Mouse (Mus musculus) kidney, postnatal 0 days (tissue): ENCODE data around the gene Trmt10a. TPM values are rescaled to one million over a fixed set of nuclear protein-coding genes. Genes with fewer than 3 reads are reported as not detected.

Source experiments
- ATAC-seq: fragments of 200-750 bp; cut with Nextera tagmentation; replicated peaks from 2 replicates; pipeline ENCODE4 v1.8.0; 2017; ENCODE audit warnings: low read depth, moderate number of reproducible peaks, moderate TSS enrichment, moderate library complexity; ENCODE audit not compliant: low FRiP score
- DNase-seq: peaks from one replicate; pipeline ENCODE4 v3.0.0-alpha.2; 2016; ENCODE audit warnings: low spot score
- H3K27ac ChIP-seq: fragments of 300-500 bp; sonication (generic); 2 replicates; pipeline ENCODE4 v1.5.1; 2014; ENCODE audit warnings: mild to moderate bottlenecking
- H3K27me3 ChIP-seq: fragments of 300-500 bp; sonication (generic); 2 replicates; pipeline ENCODE4 v1.6.1; 2014; ENCODE audit warnings: low read length, mixed read lengths; ENCODE audit not compliant: insufficient read depth
- H3K36me3 ChIP-seq: fragments of 300-500 bp; sonication (generic); 2 replicates; pipeline ENCODE4 v1.6.1; 2014; ENCODE audit warnings: low read length, mixed read lengths; ENCODE audit not compliant: insufficient read depth
- H3K4me1 ChIP-seq: fragments of 300-500 bp; sonication (generic); replicated peaks from 2 replicates; pipeline ENCODE4 v1.6.1; 2014; ENCODE audit warnings: antibody characterized with exemption, low read length, mixed read lengths; ENCODE audit not compliant: insufficient read depth
- H3K4me2 ChIP-seq: fragments of 300-500 bp; sonication (generic); 2 replicates; pipeline ENCODE4 v1.6.1; 2014; ENCODE audit warnings: mild to moderate bottlenecking, low read length, moderate library complexity, mixed read lengths
- H3K4me3 ChIP-seq: fragments of 300-500 bp; sonication (generic); replicated peaks from 2 replicates; pipeline ENCODE4 v1.5.1; 2014; ENCODE audit warnings: low read depth, low read length
- H3K9ac ChIP-seq: fragments of 300-500 bp; sonication (generic); 2 replicates; pipeline ENCODE4 v1.6.1; 2014; ENCODE audit warnings: low read depth, low read length
- H3K9me3 ChIP-seq: fragments of 300-500 bp; sonication (generic); replicated peaks from 2 replicates; pipeline ENCODE4 v1.6.1; 2016; ENCODE audit warnings: low read length, inconsistent platforms, mixed read lengths
- CTCF ChIP-seq: IDR thresholded peaks from 2 replicates; pipeline ENCODE4 v1.5.1; 2016; ENCODE audit warnings: antibody characterized with exemption, low read depth, mild to moderate bottlenecking, moderate library complexity
- WGBS: fragments of 180-500 bp; shearing (Covaris S2); extraction: QIAGEN DNeasy Blood & Tissue Kit; methylation state at CpG from one replicate; pipeline ENCODE4 v1.1.7; 2014; 5-methylcytosine and 5-hydroxymethylcytosine counted together
- polyA plus RNA-seq: library from polyadenylated mRNA; unstranded; fragments of >200 nt; fragmentation: Nextera tagmentation; extraction: Ambion mirVana; gene quantifications from 2 replicates; pipeline ENCODE4 v1.2.1, GENCODE M21; 2015

Trmt10a gene
- 9.5 and 13.2 TPM in 2 replicates for polyA plus RNA-seq

- TF ChIP-seq CTCF, result peak; percentile 46; the same call in 1 of the 2 replicates
- Histone ChIP-seq H3K4me1 (no peaks in the 10 kb centered on the region), H3K4me2 (peak within 1 kb of the TSS; percentile 68), H3K27ac (peak within 1 kb of the TSS; percentile 96), H3K4me3 (peak within 1 kb of the TSS; percentile 67), H3K9me3 (no peaks in the 10 kb centered on the region), H3K9ac (peak within 1 kb of the TSS; percentile 77), H3K36me3 (no peaks in the 10 kb centered on the region), H3K27me3 (no peaks in the 10 kb centered on the region)
- WGBS, result under 1% methylated on average over 70 of the region's 70 CpGs
- ATAC-seq, result peak; percentile 97
- DNase-seq, result peak; percentile 99
Measured at GRCm38 (mm10) chr3:138143315-138144059, at the start of gene Trmt10a. TSS of gene Trmt10a (plus strand) at chr3:138143448.

GRCm38 (mm10) chr3:138095301-138095700 lies 47.9 kb upstream of the Trmt10a start:
- Histone ChIP-seq H3K27me3 (no peaks in the 10 kb centered on the region), H3K36me3 (no peaks in the 10 kb centered on the region), H3K4me2 (no peak overlapping the region), H3K9ac (no peak overlapping the region), H3K27ac (no peak overlapping the region), H3K4me3 (no peak overlapping the region), H3K4me1 (no peaks in the 10 kb centered on the region), H3K9me3 (no peaks in the 10 kb centered on the region)
- no peak for ATAC-seq
- no peak for DNase-seq
- 76% methylated on average over 3 of the region's 3 CpGs for WGBS
- no peak for TF ChIP-seq CTCF

GRCm38 (mm10) chr3:138095718-138096117 lies 47.5 kb upstream of the Trmt10a start:
- no peaks in the 10 kb centered on the region for H3K36me3 ChIP-seq
- no peak for TF ChIP-seq CTCF
- DNase-seq, result peak; percentile 45
- no peak overlapping the region for H3K4me3 ChIP-seq
- no peak overlapping the region for H3K9ac ChIP-seq
- peak; percentile 78 for ATAC-seq
- no peaks in the 10 kb centered on the region for H3K4me1 ChIP-seq
- no peak overlapping the region for H3K27ac ChIP-seq
- no peaks in the 10 kb centered on the region for H3K27me3 ChIP-seq
- no peak overlapping the region for H3K4me2 ChIP-seq
- 37% methylated on average over 10 of the region's 10 CpGs for WGBS
- no peaks in the 10 kb centered on the region for H3K9me3 ChIP-seq

- Histone ChIP-seq H3K4me3 (no peak overlapping the region), H3K9me3 (no peaks in the 10 kb centered on the region), H3K27ac (no peak overlapping the region), H3K27me3 (no peaks in the 10 kb centered on the region), H3K4me1 (no peaks in the 10 kb centered on the region), H3K36me3 (no peaks in the 10 kb centered on the region), H3K4me2 (no peak overlapping the region), H3K9ac (no peak overlapping the region)
- ATAC-seq, result no peak; the same call in 1 of the 2 replicates
- no peak for TF ChIP-seq CTCF
- no peak for DNase-seq
- 84% methylated on average over 19 of the region's 19 CpGs for WGBS
Measured at GRCm38 (mm10) chr3:138096263-138097028, 46.8 kb upstream of the Trmt10a start.

GRCm38 (mm10) chr3:138097718-138098117 lies 45.5 kb upstream of the Trmt10a start:
- Histone ChIP-seq H3K4me3 (no peak overlapping the region), H3K4me1 (no peaks in the 10 kb centered on the region), H3K9me3 (no peaks in the 10 kb centered on the region), H3K27ac (no peak overlapping the region), H3K27me3 (no peaks in the 10 kb centered on the region), H3K36me3 (no peaks in the 10 kb centered on the region), H3K9ac (no peak overlapping the region), H3K4me2 (no peak overlapping the region)
- no peak for ATAC-seq
- no peak for TF ChIP-seq CTCF
- WGBS, result 63% methylated on average over 1 of the region's 1 CpGs
- DNase-seq, result peak; percentile 35

GRCm38 (mm10) chr3:138101936-138102335 lies 41.3 kb upstream of the Trmt10a start:
- Histone ChIP-seq H3K4me3 (no peak overlapping the region), H3K27ac (no peak overlapping the region), H3K9me3 (no peaks in the 10 kb centered on the region), H3K36me3 (no peaks in the 10 kb centered on the region), H3K27me3 (no peaks in the 10 kb centered on the region), H3K4me1 (no peaks in the 10 kb centered on the region), H3K9ac (no peak overlapping the region), H3K4me2 (no peak overlapping the region)
- DNase-seq (no peak), ATAC-seq (no peak)
- TF ChIP-seq CTCF, result no peak
- 90% methylated on average over 4 of the region's 4 CpGs for WGBS
